10 mouse cellular contexts compared by ENCODE assay signal in the genomic region with DNA sequence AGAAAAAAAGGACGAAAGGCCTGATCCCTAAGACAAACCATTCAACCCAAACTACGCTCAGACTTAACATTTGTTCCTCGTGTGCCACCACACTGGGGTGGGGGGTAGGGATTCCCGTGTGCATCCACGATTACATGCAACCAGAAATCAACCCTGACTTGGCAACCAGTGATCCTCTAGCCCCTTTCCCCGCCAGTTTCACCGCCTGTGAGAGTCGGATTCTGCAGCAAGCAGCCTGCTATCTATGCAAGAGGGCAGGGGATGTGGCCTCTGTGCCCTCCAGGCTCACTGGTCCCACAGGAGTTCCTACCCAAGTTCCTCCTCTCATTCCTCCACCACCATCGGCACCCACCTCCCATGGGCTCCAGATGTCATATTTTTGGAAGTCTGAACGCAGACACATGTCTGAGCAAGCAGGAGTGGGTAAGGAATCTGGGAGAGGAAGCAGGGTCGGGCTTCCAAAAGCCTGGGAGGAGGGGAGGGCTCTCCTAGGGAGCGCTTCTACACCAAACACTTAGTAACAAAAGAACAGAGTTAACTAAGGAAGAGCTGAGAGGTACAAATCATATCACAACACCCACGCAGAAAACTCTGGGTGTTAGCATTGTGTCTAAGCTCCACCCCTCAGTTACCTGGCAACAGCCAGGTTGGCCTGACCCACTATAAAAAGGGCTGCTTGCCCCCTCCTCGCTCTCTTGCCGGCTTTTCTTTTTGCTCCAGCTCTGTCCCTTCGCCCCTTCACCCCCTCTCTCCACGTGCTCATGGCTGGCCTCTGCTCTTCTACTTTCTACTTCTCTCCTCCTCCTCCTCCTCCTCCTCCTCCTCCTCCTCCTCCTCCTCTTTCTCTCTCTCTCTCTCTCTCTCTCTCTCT.
DNase-seq lines count a peak whose midpoint lies in the region; ATAC-seq and TF ChIP-seq lines count a peak whose summit lies in the region.
"Had no signal": no experiment of that assay in that cellular context is flagged by ENCODE, and none has a peak within 500 bp of the region (broad histone marks: within the 10 kb centered on the region; RNA-seq: fewer than 3 reads in every experiment).

No protein-coding gene starts in this region.

- peak; percentile 63 for ATAC-seq in forebrain, embryonic 14.5 days
- peak; percentile 66 for ATAC-seq in midbrain, embryonic 13.5 days

- no peak overlapping the region for H3K4me3 ChIP-seq in forebrain, embryonic 14.5 days (ENCODE audit: low read depth, low read length)
- no peak overlapping the region for H3K4me3 ChIP-seq in midbrain, embryonic 13.5 days (replicated peaks)
- H3K4me3 ChIP-seq: megakaryocyte, embryonic 14.5 days had no signal

- no peaks in the 10 kb centered on the region for H3K36me3 ChIP-seq in forebrain, embryonic 14.5 days (ENCODE audit: control insufficient read depth, insufficient read depth, low read length)
- no peaks in the 10 kb centered on the region for H3K36me3 ChIP-seq in midbrain, embryonic 13.5 days
- H3K36me3 ChIP-seq: G1E had no signal

- 23% methylated on average over 17 of the region's 17 CpGs for WGBS in forebrain, embryonic 14.5 days
- 32% methylated on average over 17 of the region's 17 CpGs for WGBS in midbrain, embryonic 13.5 days

- H3K9me3 ChIP-seq in forebrain, embryonic 14.5 days (replicated peaks; ENCODE audit: control insufficient read depth, low read length) = no peaks in the 10 kb centered on the region
- no peaks in the 10 kb centered on the region for H3K9me3 ChIP-seq in midbrain, embryonic 13.5 days
- H3K9me3 ChIP-seq: G1E had no signal

- H3K27me3 ChIP-seq in forebrain, embryonic 14.5 days (replicated peaks; ENCODE audit: control insufficient read depth, insufficient read depth, low read length) = no peaks in the 10 kb centered on the region
- no peaks in the 10 kb centered on the region for H3K27me3 ChIP-seq in midbrain, embryonic 13.5 days

- no peak for TF ChIP-seq POLR2A in brain, embryonic 14.5 days (IDR thresholded peaks at IDR 0.05; ENCODE audit: borderline replicate concordance, extremely low read depth, insufficient read depth, insufficient read length, poor library complexity, severe bottlenecking)

- DNase-seq in kidney, adult 18-20 months = peak; percentile 5
- no peak for DNase-seq in kidney, postnatal 25 days
- peak; percentile 19 for DNase-seq in brain, embryonic 14.5 days (ENCODE audit: low read depth)
- peak; percentile 34 for DNase-seq in forebrain, embryonic 14.5 days (ENCODE audit: low spot score)
- no peak for DNase-seq in urinary bladder, postnatal 14 days (ENCODE audit: low spot score)
- no peak for DNase-seq in T-cell, adult 2 months (ENCODE audit: low spot score)
- no peak for DNase-seq in MN1 (ENCODE audit: low spot score)

- no peak for TF ChIP-seq CTCF in brain, embryonic 14.5 days (IDR thresholded peaks at IDR 0.05; ENCODE audit: borderline replicate concordance, extremely low read depth, insufficient read depth, insufficient read length)

- peak overlapping the region; percentile 32; the same call in 1 of the 2 replicates for H3K9ac ChIP-seq in forebrain, embryonic 14.5 days (ENCODE audit: low read length)
- peak overlapping the region; percentile 43; the same call in 1 of the 2 replicates for H3K9ac ChIP-seq in midbrain, embryonic 13.5 days (replicated peaks)

- peak overlapping the region; percentile 1; the same call in 1 of the 2 replicates for H3K27ac ChIP-seq in forebrain, embryonic 14.5 days (ENCODE audit: low read depth, low read length)
- H3K27ac ChIP-seq in midbrain, embryonic 13.5 days = peak overlapping the region; percentile 52; the same call in 1 of the 2 replicates

- peaks cover 16% of the 10 kb centered on the region for H3K4me1 ChIP-seq in forebrain, embryonic 14.5 days (ENCODE audit: control insufficient read depth, insufficient read depth, low read length)
- H3K4me1 ChIP-seq in midbrain, embryonic 13.5 days (replicated peaks) = peaks cover 17% of the 10 kb centered on the region

- H3K4me2 ChIP-seq in forebrain, embryonic 14.5 days (ENCODE audit: low read length) = peak overlapping the region; percentile 42
- H3K4me2 ChIP-seq in midbrain, embryonic 13.5 days (replicated peaks) = peak overlapping the region; percentile 26

Comparison
In these comparisons a context has a peak if more than half of its experiments do, and no peak if none do; other contexts are left out.
1. DNase-seq: peak in kidney, adult 18-20 months (single experiment), brain, embryonic 14.5 days (single experiment) and forebrain, embryonic 14.5 days (single experiment); none in kidney, postnatal 25 days (0 of 2), urinary bladder, postnatal 14 days (single experiment), T-cell, adult 2 months (single experiment) and MN1 (single experiment).